Mouse (Mus musculus) limb, embryonic 14.5 days (tissue): ENCODE data around the gene Vps53. TPM values are rescaled to one million over a fixed set of nuclear protein-coding genes. Genes with fewer than 3 reads are reported as not detected.

Experiments
- ATAC-seq: fragments of 200-750 bp; cut with Nextera tagmentation; 2 replicates; pipeline ENCODE4 v1.8.0; 2017; ENCODE audit warnings: low read depth, moderate number of reproducible peaks, moderate TSS enrichment; ENCODE audit not compliant: low FRiP score
- DNase-seq: peaks from one replicate; pipeline ENCODE4 v3.0.0-alpha.2; 2015; ENCODE audit warnings: low spot score
- H3K27ac ChIP-seq: fragments of 300-500 bp; sonication (generic); replicated peaks from 2 replicates; pipeline ENCODE4 v1.5.1; 2014; ENCODE audit warnings: low read depth, mild to moderate bottlenecking, low read length, moderate library complexity, mixed read lengths
- H3K27me3 ChIP-seq: fragments of 300-500 bp; sonication (generic); 2 replicates; pipeline ENCODE4 v1.6.1; 2014; ENCODE audit warnings: low read length, mixed read lengths; ENCODE audit not compliant: control insufficient read depth, insufficient read depth
- H3K36me3 ChIP-seq: fragments of 300-500 bp; sonication (generic); 2 replicates; pipeline ENCODE4 v1.6.1; 2014; ENCODE audit warnings: mild to moderate bottlenecking, low read length, moderate library complexity, mixed read lengths; ENCODE audit not compliant: control insufficient read depth, insufficient read depth
- H3K4me1 ChIP-seq: fragments of 300-500 bp; sonication (generic); 2 replicates; pipeline ENCODE4 v1.6.1; 2014; ENCODE audit warnings: antibody characterized with exemption, low read length, mixed read lengths; ENCODE audit not compliant: control insufficient read depth, insufficient read depth
- H3K4me2 ChIP-seq: fragments of 300-500 bp; sonication (generic); replicated peaks from 2 replicates; pipeline ENCODE4 v1.6.1; 2014; ENCODE audit warnings: low read depth, mild to moderate bottlenecking, low read length, moderate library complexity; ENCODE audit not compliant: severe bottlenecking
- H3K4me3 ChIP-seq: fragments of 300-500 bp; sonication (generic); replicated peaks from 2 replicates; pipeline ENCODE4 v1.5.1; 2014; ENCODE audit warnings: low read length
- H3K9ac ChIP-seq: fragments of 300-500 bp; sonication (generic); 2 replicates; pipeline ENCODE4 v1.6.1; 2014; ENCODE audit warnings: mild to moderate bottlenecking, low read depth, low read length, moderate library complexity; ENCODE audit not compliant: severe bottlenecking
- H3K9me3 ChIP-seq: fragments of 300-500 bp; sonication (generic); 2 replicates; pipeline ENCODE4 v1.6.1; 2016; ENCODE audit warnings: low read length; ENCODE audit not compliant: control insufficient read depth
- POLR2A ChIP-seq: fragments of 200-500 bp; IDR thresholded peaks from 2 replicates; pipeline ENCODE4 v1.8.0; 2012; ENCODE audit warnings: inconsistent platforms, mild to moderate bottlenecking, moderate library complexity, borderline replicate concordance; ENCODE audit not compliant: insufficient read depth, insufficient read length; ENCODE audit errors: extremely low read depth
- WGBS: fragments of 180-500 bp; shearing (Covaris S2); extraction: QIAGEN DNeasy Blood & Tissue Kit; methylation state at CpG from one replicate; pipeline ENCODE4 v1.1.7; 2014; 5-methylcytosine and 5-hydroxymethylcytosine counted together
- polyA plus RNA-seq, 2 experiments: library from polyadenylated mRNA; depleted of rRNA in 1 of 2; stranded (reverse) in 1 of 2; unstranded in 1 of 2; fragments of >200 nt; fragmentation: Nextera tagmentation in 1 of 2; extraction: Ambion mirVana in 1 of 2; gene quantifications; 2 replicates each; pipeline versions ENCODE4 v1.2.1 to v1.2.3; 2012 to 2014

Gene Vps53
- polyA plus RNA-seq, 2 experiments = 29.6 to 37.3 TPM

GRCm38 (mm10) chr11:76093610-76094009, 85.8 kb downstream of the Vps53 start:
- Histone ChIP-seq H3K36me3 (peaks cover 13% of the 10 kb centered on the region; the same call in 1 of the 2 replicates), H3K9ac (no peak overlapping the region), H3K4me1 (no peaks in the 10 kb centered on the region), H3K27me3 (no peaks in the 10 kb centered on the region), H3K9me3 (no peaks in the 10 kb centered on the region), H3K4me3 (no peak overlapping the region), H3K4me2 (no peak overlapping the region), H3K27ac (no peak overlapping the region)
- no peak for TF ChIP-seq POLR2A
- ATAC-seq (no peak), DNase-seq (no peak)
- 88% methylated on average over 8 of the region's 8 CpGs for WGBS

- H3K27ac ChIP-seq = no peak overlapping the region
- no peaks in the 10 kb centered on the region for H3K4me1 ChIP-seq
- 76% methylated on average over 6 of the region's 6 CpGs for WGBS
- no peak for TF ChIP-seq POLR2A
- H3K4me2 ChIP-seq = no peak overlapping the region
- ATAC-seq (no peak), DNase-seq (no peak)
- H3K9ac ChIP-seq = no peak overlapping the region
- H3K27me3 ChIP-seq = no peaks in the 10 kb centered on the region
- H3K9me3 ChIP-seq = no peaks in the 10 kb centered on the region
- H3K4me3 ChIP-seq = no peak overlapping the region
- H3K36me3 ChIP-seq = peaks cover 22% of the 10 kb centered on the region; the same call in 1 of the 2 replicates
Measured at GRCm38 (mm10) chr11:76089776-76090175, 89.7 kb downstream of the Vps53 start.

GRCm38 (mm10) chr11:76088506-76088905, 90.9 kb downstream of the Vps53 start:
- ATAC-seq (no peak), DNase-seq (no peak)
- Histone ChIP-seq H3K36me3 (peaks cover 22% of the 10 kb centered on the region; the same call in 1 of the 2 replicates), H3K4me2 (no peak overlapping the region), H3K4me3 (no peak overlapping the region), H3K27ac (no peak overlapping the region), H3K27me3 (no peaks in the 10 kb centered on the region), H3K4me1 (peaks cover 9% of the 10 kb centered on the region), H3K9me3 (no peaks in the 10 kb centered on the region), H3K9ac (no peak overlapping the region)
- 87% methylated on average over 4 of the region's 4 CpGs for WGBS
- no peak for TF ChIP-seq POLR2A

- H3K4me2 ChIP-seq = no peak overlapping the region
- peaks cover 21% of the 10 kb centered on the region for H3K36me3 ChIP-seq
- H3K4me3 ChIP-seq = no peak overlapping the region
- 68% methylated on average over 5 of the region's 5 CpGs for WGBS
- peaks cover 12% of the 10 kb centered on the region for H3K4me1 ChIP-seq
- no peaks in the 10 kb centered on the region for H3K27me3 ChIP-seq
- H3K9ac ChIP-seq = no peak overlapping the region
- no peak for TF ChIP-seq POLR2A
- ATAC-seq = no peak
- H3K27ac ChIP-seq = no peak overlapping the region
- no peak for DNase-seq
- no peaks in the 10 kb centered on the region for H3K9me3 ChIP-seq
Measured at GRCm38 (mm10) chr11:76085898-76086591, 93.4 kb downstream of the Vps53 start.

GRCm38 (mm10) chr11:76084943-76085342, 94.5 kb downstream of the Vps53 start:
- Histone ChIP-seq H3K9ac (no peak overlapping the region), H3K36me3 (peaks cover 28% of the 10 kb centered on the region), H3K4me1 (peaks cover 12% of the 10 kb centered on the region), H3K27me3 (no peaks in the 10 kb centered on the region), H3K9me3 (no peaks in the 10 kb centered on the region), H3K27ac (no peak overlapping the region), H3K4me2 (no peak overlapping the region), H3K4me3 (no peak overlapping the region)
- ATAC-seq (no peak), DNase-seq (no peak)
- TF ChIP-seq POLR2A = no peak
- 86% methylated on average over 1 of the region's 1 CpGs for WGBS
